Mouse (Mus musculus): ENCODE measurements around the gene Fat3. TPM values are rescaled to one million over a fixed set of nuclear protein-coding genes. Genes with fewer than 3 reads are reported as not detected.

Fat3 gene
- polyA plus RNA-seq, 1 experiment from 2014 or later = 7.5 TPM

- ATAC-seq = 0 out of 2 replicates have a peak, but pooled peaks have one; percentile 54
- no peaks in the 10 kb centered on the region for H3K36me3 ChIP-seq (ENCODE audit: control insufficient read depth, insufficient read depth, low read length)
- no peak overlapping the region for H3K4me3 ChIP-seq (ENCODE audit: low read length)
- H3K4me1 ChIP-seq (ENCODE audit: control insufficient read depth, insufficient read depth, low read depth, low read length) = peaks cover 2% of the 10 kb centered on the region; the same call in 1 of the 2 replicates
- 70% methylated on average over 14 of the region's 14 CpGs for WGBS
- H3K4me2 ChIP-seq (ENCODE audit: low read length) = peak overlapping the region; percentile 21; the same call in 1 of the 2 replicates
- no peak overlapping the region; the same call in 1 of the 2 replicates for H3K9ac ChIP-seq (ENCODE audit: low read depth, low read length)
- H3K27ac ChIP-seq (ENCODE audit: low read depth, low read length) = no peak overlapping the region
- no peaks in the 10 kb centered on the region for H3K9me3 ChIP-seq (ENCODE audit: control insufficient read depth, low read length)
- H3K27me3 ChIP-seq (replicated peaks; ENCODE audit: control insufficient read depth, insufficient read depth, low read length) = 0 out of 2 replicates have a peak, but pooled peaks cover 2% of the 10 kb centered on the region
Measured at GRCm38 (mm10) chr9:15978317-15978716, 522.8 kb downstream of the Fat3 start.

- H3K9ac ChIP-seq (ENCODE audit: low read depth, low read length) = no peak overlapping the region
- no peaks in the 10 kb centered on the region for H3K36me3 ChIP-seq (ENCODE audit: control insufficient read depth, insufficient read depth, low read length)
- peak overlapping the region; percentile 9; the same call in 1 of the 2 replicates for H3K27ac ChIP-seq (ENCODE audit: low read depth, low read length)
- H3K4me3 ChIP-seq (ENCODE audit: low read length) = no peak overlapping the region
- H3K27me3 ChIP-seq (replicated peaks; ENCODE audit: control insufficient read depth, insufficient read depth, low read length) = 0 out of 2 replicates have a peak, but pooled peaks cover 2% of the 10 kb centered on the region
- peaks cover 2% of the 10 kb centered on the region; the same call in 1 of the 2 replicates for H3K4me1 ChIP-seq (ENCODE audit: control insufficient read depth, insufficient read depth, low read depth, low read length)
- peak; percentile 54 for ATAC-seq
- 34% methylated on average over 12 of the region's 12 CpGs for WGBS
- no peak overlapping the region for H3K4me2 ChIP-seq (ENCODE audit: low read length)
- H3K9me3 ChIP-seq (ENCODE audit: control insufficient read depth, low read length) = no peaks in the 10 kb centered on the region
Measured at GRCm38 (mm10) chr9:15976959-15977663, 524.0 kb downstream of the Fat3 start.

DNA sequence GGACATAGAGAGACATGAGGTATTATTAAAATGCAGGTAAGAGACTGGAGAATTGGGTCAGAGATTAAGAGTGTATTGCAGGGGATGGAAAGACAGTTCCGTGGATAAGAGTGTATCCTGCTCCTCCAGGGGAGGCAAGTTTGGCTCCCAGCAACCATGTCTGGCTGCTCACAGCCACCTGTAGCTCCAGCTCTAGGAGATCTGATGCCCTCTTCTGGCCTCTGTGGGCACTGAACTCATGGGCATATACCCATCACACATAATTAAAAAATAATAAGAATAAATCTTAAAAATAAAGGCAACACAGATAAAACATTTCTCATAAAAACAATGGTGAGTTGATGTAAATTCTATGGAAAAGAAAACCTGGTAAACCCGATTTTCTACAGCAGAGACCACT, 525.1 kb downstream of the Fat3 start:
- H3K4me1 ChIP-seq (ENCODE audit: control insufficient read depth, insufficient read depth, low read depth, low read length) = peaks cover 2% of the 10 kb centered on the region; the same call in 1 of the 2 replicates
- no peak overlapping the region for H3K9ac ChIP-seq (ENCODE audit: low read depth, low read length)
- no peaks in the 10 kb centered on the region for H3K9me3 ChIP-seq (ENCODE audit: control insufficient read depth, low read length)
- 0 out of 2 replicates have a peak, but pooled peaks cover 2% of the 10 kb centered on the region for H3K27me3 ChIP-seq (replicated peaks; ENCODE audit: control insufficient read depth, insufficient read depth, low read length)
- no peak overlapping the region for H3K4me2 ChIP-seq (ENCODE audit: low read length)
- no peaks in the 10 kb centered on the region for H3K36me3 ChIP-seq (ENCODE audit: control insufficient read depth, insufficient read depth, low read length)
- 75% methylated on average over 2 of the region's 2 CpGs for WGBS
- ATAC-seq = no peak
- H3K4me3 ChIP-seq (ENCODE audit: low read length) = no peak overlapping the region
- H3K27ac ChIP-seq (ENCODE audit: low read depth, low read length) = no peak overlapping the region

GRCm38 (mm10) chr9:15972201-15972600, 528.9 kb downstream of the Fat3 start:
- 57% methylated on average over 1 of the region's 1 CpGs for WGBS
- no peaks in the 10 kb centered on the region for H3K9me3 ChIP-seq (ENCODE audit: control insufficient read depth, low read length)
- no peak overlapping the region for H3K4me2 ChIP-seq (ENCODE audit: low read length)

DNA sequence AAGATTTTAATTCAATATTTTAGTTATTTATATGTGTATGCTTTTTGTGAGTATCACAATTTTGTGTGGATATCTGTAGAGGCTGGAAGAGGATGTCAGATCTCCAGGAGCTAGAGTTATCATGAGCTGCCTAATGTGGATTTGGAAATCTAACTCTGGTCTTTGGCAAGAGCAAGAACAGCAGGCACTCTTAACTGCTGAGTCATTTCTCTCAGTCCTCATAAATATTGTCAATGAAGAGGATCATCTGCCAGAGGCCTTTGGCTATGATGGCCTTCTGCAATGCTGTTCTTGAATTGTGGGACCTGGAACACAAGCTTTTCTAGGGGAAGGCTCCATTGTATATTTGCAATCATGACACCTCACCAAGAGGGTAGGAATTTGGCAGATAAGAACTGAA, 529.7 kb downstream of the Fat3 start:
- Histone ChIP-seq H3K4me1 (ENCODE audit: control insufficient read depth, insufficient read depth, low read depth, low read length) (no peaks in the 10 kb centered on the region), H3K4me3 (ENCODE audit: low read length) (no peak overlapping the region), H3K36me3 (ENCODE audit: control insufficient read depth, insufficient read depth, low read length) (peaks cover 5% of the 10 kb centered on the region; the same call in 1 of the 2 replicates), H3K4me2 (ENCODE audit: low read length) (no peak overlapping the region), H3K27ac (ENCODE audit: low read depth, low read length) (no peak overlapping the region), H3K9ac (ENCODE audit: low read depth, low read length) (no peak overlapping the region), H3K27me3 (replicated peaks; ENCODE audit: control insufficient read depth, insufficient read depth, low read length) (no peaks in the 10 kb centered on the region), H3K9me3 (ENCODE audit: control insufficient read depth, low read length) (no peaks in the 10 kb centered on the region)
- no peak for ATAC-seq

More at GRCm38 (mm10) chr9:15972201-15972600, 528.9 kb downstream of the Fat3 start:
- H3K4me1 ChIP-seq (ENCODE audit: control insufficient read depth, insufficient read depth, low read depth, low read length) = no peaks in the 10 kb centered on the region; the same call in 1 of the 2 replicates
- no peak for ATAC-seq
- no peaks in the 10 kb centered on the region for H3K27me3 ChIP-seq (replicated peaks; ENCODE audit: control insufficient read depth, insufficient read depth, low read length)
- H3K36me3 ChIP-seq (ENCODE audit: control insufficient read depth, insufficient read depth, low read length) = peaks cover 5% of the 10 kb centered on the region; the same call in 1 of the 2 replicates
- no peak overlapping the region for H3K27ac ChIP-seq (ENCODE audit: low read depth, low read length)
- H3K4me3 ChIP-seq (ENCODE audit: low read length) = no peak overlapping the region
- no peak overlapping the region for H3K9ac ChIP-seq (ENCODE audit: low read depth, low read length)

- no peak overlapping the region for H3K9ac ChIP-seq (ENCODE audit: low read depth, low read length)
- ATAC-seq = peak; percentile 45; the same call in 1 of the 2 replicates
- no peaks in the 10 kb centered on the region for H3K9me3 ChIP-seq (ENCODE audit: control insufficient read depth, low read length)
- no peak overlapping the region for H3K4me3 ChIP-seq (ENCODE audit: low read length)
- H3K27ac ChIP-seq (ENCODE audit: low read depth, low read length) = no peak overlapping the region
- peaks cover 5% of the 10 kb centered on the region; the same call in 1 of the 2 replicates for H3K36me3 ChIP-seq (ENCODE audit: control insufficient read depth, insufficient read depth, low read length)
- WGBS = 59% methylated on average over 3 of the region's 3 CpGs
- H3K4me1 ChIP-seq (ENCODE audit: control insufficient read depth, insufficient read depth, low read depth, low read length) = no peaks in the 10 kb centered on the region
- H3K4me2 ChIP-seq (ENCODE audit: low read length) = no peak overlapping the region
- no peaks in the 10 kb centered on the region for H3K27me3 ChIP-seq (replicated peaks; ENCODE audit: control insufficient read depth, insufficient read depth, low read length)
Measured at GRCm38 (mm10) chr9:15964198-15964597, 536.9 kb downstream of the Fat3 start.

- H3K4me3 ChIP-seq (ENCODE audit: low read length) = no peak overlapping the region
- H3K36me3 ChIP-seq (ENCODE audit: control insufficient read depth, insufficient read depth, low read length) = peaks cover 5% of the 10 kb centered on the region; the same call in 1 of the 2 replicates
- no peaks in the 10 kb centered on the region for H3K27me3 ChIP-seq (replicated peaks; ENCODE audit: control insufficient read depth, insufficient read depth, low read length)
- no peaks in the 10 kb centered on the region for H3K9me3 ChIP-seq (ENCODE audit: control insufficient read depth, low read length)
- no peaks in the 10 kb centered on the region for H3K4me1 ChIP-seq (ENCODE audit: control insufficient read depth, insufficient read depth, low read depth, low read length)
- no peak overlapping the region for H3K9ac ChIP-seq (ENCODE audit: low read depth, low read length)
- WGBS = 82% methylated on average over 2 of the region's 2 CpGs
- H3K4me2 ChIP-seq (ENCODE audit: low read length) = no peak overlapping the region
- ATAC-seq = no peak
- no peak overlapping the region for H3K27ac ChIP-seq (ENCODE audit: low read depth, low read length)
Measured at GRCm38 (mm10) chr9:15962886-15963285, 538.2 kb downstream of the Fat3 start.

GRCm38 (mm10) chr9:15958224-15958787, 542.8 kb downstream of the Fat3 start:
- peaks cover 5% of the 10 kb centered on the region; the same call in 1 of the 2 replicates for H3K36me3 ChIP-seq (ENCODE audit: control insufficient read depth, insufficient read depth, low read length)
- no peaks in the 10 kb centered on the region for H3K27me3 ChIP-seq (replicated peaks; ENCODE audit: control insufficient read depth, insufficient read depth, low read length)
- H3K4me1 ChIP-seq (ENCODE audit: control insufficient read depth, insufficient read depth, low read depth, low read length) = no peaks in the 10 kb centered on the region; the same call in 1 of the 2 replicates
- ATAC-seq = no peak
- 55% methylated on average over 3 of the region's 3 CpGs for WGBS
- no peak overlapping the region for H3K4me3 ChIP-seq (ENCODE audit: low read length)
- no peak overlapping the region for H3K4me2 ChIP-seq (ENCODE audit: low read length)
- H3K9ac ChIP-seq (ENCODE audit: low read depth, low read length) = no peak overlapping the region
- H3K27ac ChIP-seq (ENCODE audit: low read depth, low read length) = no peak overlapping the region
- H3K9me3 ChIP-seq (ENCODE audit: control insufficient read depth, low read length) = no peaks in the 10 kb centered on the region

GRCm38 (mm10) chr9:15957816-15958215, 543.3 kb downstream of the Fat3 start:
- no peak for ATAC-seq
- Histone ChIP-seq H3K27ac (ENCODE audit: low read depth, low read length) (no peak overlapping the region), H3K4me2 (ENCODE audit: low read length) (no peak overlapping the region), H3K9me3 (ENCODE audit: control insufficient read depth, low read length) (no peaks in the 10 kb centered on the region), H3K9ac (ENCODE audit: low read depth, low read length) (no peak overlapping the region), H3K4me3 (ENCODE audit: low read length) (no peak overlapping the region), H3K27me3 (replicated peaks; ENCODE audit: control insufficient read depth, insufficient read depth, low read length) (no peaks in the 10 kb centered on the region), H3K4me1 (ENCODE audit: control insufficient read depth, insufficient read depth, low read depth, low read length) (no peaks in the 10 kb centered on the region; the same call in 1 of the 2 replicates), H3K36me3 (ENCODE audit: control insufficient read depth, insufficient read depth, low read length) (peaks cover 5% of the 10 kb centered on the region; the same call in 1 of the 2 replicates)
- 46% methylated on average over 3 of the region's 3 CpGs for WGBS
